Mouse (Mus musculus) heart, embryonic 10.5 days (tissue): ENCODE data around the gene Gm29582. TPM values are rescaled to one million over a fixed set of nuclear protein-coding genes. Genes with fewer than 3 reads are reported as not detected.
"Not testable (repeated sequence)": the region's sequence is repeated elsewhere in the genome, so short reads cannot be mapped to it uniquely, and the experiment has no call there.

Source experiments
- DNase-seq: peaks from one replicate; pipeline ENCODE4 v3.0.0-alpha.2; 2017; ENCODE audit warnings: low spot score
- H3K27ac ChIP-seq: fragments of 300-500 bp; sonication (generic); 2 replicates; pipeline ENCODE4 v1.5.1; 2016; ENCODE audit warnings: mild to moderate bottlenecking
- H3K27me3 ChIP-seq: fragments of 300-500 bp; sonication (generic); 2 replicates; pipeline ENCODE4 v1.6.1; 2016; ENCODE audit warnings: mild to moderate bottlenecking; ENCODE audit not compliant: poor library complexity, insufficient read depth, severe bottlenecking
- H3K36me3 ChIP-seq: fragments of 300-500 bp; sonication (generic); 2 replicates; pipeline ENCODE4 v1.6.1; 2016; ENCODE audit warnings: mild to moderate bottlenecking, moderate library complexity
- H3K4me1 ChIP-seq: fragments of 300-500 bp; sonication (generic); 2 replicates; pipeline ENCODE4 v1.6.1; 2016; ENCODE audit warnings: mild to moderate bottlenecking
- H3K4me3 ChIP-seq: fragments of 300-500 bp; sonication (generic); 2 replicates; pipeline ENCODE4 v1.5.1; 2016; ENCODE audit warnings: mild to moderate bottlenecking, moderate library complexity
- H3K9me3 ChIP-seq: fragments of 300-500 bp; sonication (generic); 2 replicates; pipeline ENCODE4 v1.6.1; 2016; ENCODE audit warnings: mild to moderate bottlenecking, moderate library complexity
- WGBS: fragments of 180-500 bp; shearing (Covaris S2); methylation state at CpG from one replicate; pipeline ENCODE4 v1.1.7; 2016; 5-methylcytosine and 5-hydroxymethylcytosine counted together
- polyA plus RNA-seq: library from polyadenylated mRNA; unstranded; fragments of >200 nt; fragmentation: Nextera tagmentation; extraction: Ambion mirVana; gene quantifications from 2 replicates; pipeline ENCODE4 v1.2.1, GENCODE M21; 2016

Gm29582 gene
- not detected in 2 replicates for polyA plus RNA-seq

- H3K27ac ChIP-seq, H3K4me1 ChIP-seq, H3K36me3 ChIP-seq, H3K27me3 ChIP-seq, DNase-seq, H3K4me3 ChIP-seq, H3K9me3 ChIP-seq: not testable (repeated sequence)
- whole genome bisulfite sequencing, result no CpG with 5 or more reads among the region's 8 CpGs
Observed at GRCm38 (mm10) chrY:30738461-30738860, at the start of gene Gm29582. Gene Gm29582 (minus strand): TSS chrY:30738561.
